Mouse (Mus musculus) kidney, adult 2 months (tissue): ENCODE measurements at regions not wholly inside any gene's neighbourhood (a gene's known extent, or its start where the extent isn't known, plus 50 kb on each side); places are given as distances from the start of the nearest gene placed in this dataset.

Experiments
- CTCF ChIP-seq: fragments of 200-500 bp; conservative IDR thresholded peaks from 2 replicates; pipeline ENCODE4 v1.5.1; 2011; ENCODE audit warnings: low read depth, mild to moderate bottlenecking, control low read depth, low read length, moderate library complexity, mixed read lengths; ENCODE audit not compliant: insufficient read depth, insufficient read length
- POLR2A ChIP-seq: fragments of 200-500 bp; IDR thresholded peaks from one replicate; pipeline ENCODE4 v1.6.1; 2011; ENCODE audit warnings: low read depth, low read length, control low read depth

GRCm38 (mm10) chr6:37724240-37724639 lies 146.4 kb upstream of the Trim24 start:
- TF ChIP-seq CTCF (no peak), POLR2A (no peak)
